Mouse (Mus musculus): ENCODE results near the gene Fbxl5. TPM values are rescaled to one million over a fixed set of nuclear protein-coding genes. Genes with fewer than 3 reads are reported as not detected.

Fbxl5 gene
- polyA plus RNA-seq, 1 experiment from 2014 or later: 54.6 TPM

DNA sequence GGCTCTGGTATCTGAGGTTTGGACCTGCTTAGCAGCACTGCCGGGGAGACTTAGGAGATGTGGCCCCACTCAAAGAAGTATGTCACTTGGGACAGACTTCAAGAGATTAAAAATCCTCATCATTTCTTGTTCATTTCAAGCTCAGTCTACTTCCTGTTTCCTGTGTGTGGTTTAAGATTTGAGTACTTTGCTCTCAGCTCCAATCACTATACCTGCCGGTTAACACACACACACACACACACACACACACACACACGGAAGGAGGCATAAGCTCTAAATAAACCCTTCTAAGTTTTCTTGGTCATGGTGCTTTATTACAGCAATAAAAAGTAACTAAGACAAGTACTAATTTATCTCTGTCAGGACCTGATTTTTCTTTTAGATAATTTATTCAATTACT lies 49.9 kb downstream of the Fbxl5 start:
- WGBS: 80% methylated on average over 3 of the region's 3 CpGs
- no peak for ATAC-seq (ENCODE audit: insufficient number of reproducible peaks, low FRiP score, low TSS enrichment, low read depth)

DNA sequence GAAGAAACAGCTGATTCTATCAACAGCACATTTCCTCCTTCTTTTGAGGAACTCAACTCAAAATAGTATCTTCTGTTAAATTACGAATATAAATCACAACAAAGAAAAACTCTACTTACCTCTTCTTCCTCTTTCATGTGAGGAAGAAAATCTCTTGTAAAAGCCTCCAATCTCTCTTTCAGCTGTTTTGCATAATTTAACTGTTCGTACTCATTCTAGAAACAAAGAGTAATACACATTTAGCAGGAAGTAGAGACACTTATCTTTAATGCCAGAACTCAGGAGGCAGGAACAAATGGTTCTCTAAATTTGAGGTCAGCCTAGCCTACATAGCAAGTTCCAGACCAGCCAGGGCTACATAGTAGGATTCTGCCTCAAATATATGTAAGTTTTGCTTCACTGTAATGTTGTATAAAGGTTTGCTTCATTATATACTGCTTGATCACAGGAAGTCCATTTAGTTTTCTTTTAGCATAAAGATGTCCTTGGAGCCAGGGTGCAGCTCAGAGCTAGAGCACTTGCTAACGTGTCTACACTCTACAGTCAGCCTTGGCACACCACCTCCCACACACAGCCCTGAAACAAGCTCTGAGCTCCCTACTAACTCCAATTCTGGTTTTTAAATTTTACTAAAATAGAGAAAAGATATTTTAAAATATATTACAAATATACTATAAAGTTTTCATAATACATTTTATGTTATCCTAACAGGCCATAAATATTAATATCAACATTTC lies 50.7 kb downstream of the Fbxl5 start:
- Histone ChIP-seq H3K4me2 (no peak overlapping the region), H3K36me3 (peaks cover 27% of the 10 kb centered on the region), H3K9ac (no peak overlapping the region), H3K9me3 (no peaks in the 10 kb centered on the region), H3K27ac (no peak overlapping the region), H3K27me3 (no peaks in the 10 kb centered on the region), H3K4me3 (no peak overlapping the region), H3K4me1 (no peaks in the 10 kb centered on the region)
- ATAC-seq (ENCODE audit: insufficient number of reproducible peaks, low FRiP score, low TSS enrichment, low read depth): no peak
- 79% methylated on average over 3 of the region's 3 CpGs for WGBS

More for the DNA sequence above, 49.9 kb downstream of the Fbxl5 start:
- H3K4me1 ChIP-seq: no peaks in the 10 kb centered on the region
- no peak overlapping the region for H3K4me3 ChIP-seq
- H3K9ac ChIP-seq: no peak overlapping the region
- H3K27me3 ChIP-seq: no peaks in the 10 kb centered on the region
- no peaks in the 10 kb centered on the region for H3K9me3 ChIP-seq
- H3K36me3 ChIP-seq: peaks cover 25% of the 10 kb centered on the region
- no peak overlapping the region for H3K27ac ChIP-seq
- no peak overlapping the region for H3K4me2 ChIP-seq

DNA sequence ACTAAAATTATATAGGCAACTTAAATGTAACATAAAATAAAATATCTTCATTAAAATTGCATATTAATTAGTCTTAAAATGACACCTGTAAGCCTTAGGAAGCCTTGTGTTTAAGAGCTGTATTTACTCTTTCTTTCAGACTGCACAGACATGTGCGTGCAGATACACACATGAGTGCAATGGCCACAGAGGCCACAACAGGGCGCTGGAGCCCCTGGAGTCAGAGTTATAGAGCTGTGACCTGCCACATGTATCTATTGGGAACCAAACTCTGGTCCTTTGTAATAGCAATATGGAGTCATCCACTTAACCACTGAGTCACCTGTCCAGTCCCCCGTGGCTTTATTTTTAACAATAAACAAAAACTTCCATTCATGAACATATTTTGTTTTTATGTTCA lies 72.3 kb downstream of the Fbxl5 start:
- H3K27me3 ChIP-seq: no peaks in the 10 kb centered on the region
- no peak for ATAC-seq (ENCODE audit: insufficient number of reproducible peaks, low FRiP score, low TSS enrichment, low read depth)
- no peak overlapping the region for H3K4me3 ChIP-seq
- peaks cover 13% of the 10 kb centered on the region; the same call in 1 of the 2 replicates for H3K36me3 ChIP-seq
- H3K4me2 ChIP-seq: no peak overlapping the region
- H3K4me1 ChIP-seq: no peaks in the 10 kb centered on the region
- H3K9ac ChIP-seq: no peak overlapping the region
- WGBS: 79% methylated on average over 3 of the region's 3 CpGs
- H3K9me3 ChIP-seq: no peaks in the 10 kb centered on the region
- H3K27ac ChIP-seq: no peak overlapping the region

DNA sequence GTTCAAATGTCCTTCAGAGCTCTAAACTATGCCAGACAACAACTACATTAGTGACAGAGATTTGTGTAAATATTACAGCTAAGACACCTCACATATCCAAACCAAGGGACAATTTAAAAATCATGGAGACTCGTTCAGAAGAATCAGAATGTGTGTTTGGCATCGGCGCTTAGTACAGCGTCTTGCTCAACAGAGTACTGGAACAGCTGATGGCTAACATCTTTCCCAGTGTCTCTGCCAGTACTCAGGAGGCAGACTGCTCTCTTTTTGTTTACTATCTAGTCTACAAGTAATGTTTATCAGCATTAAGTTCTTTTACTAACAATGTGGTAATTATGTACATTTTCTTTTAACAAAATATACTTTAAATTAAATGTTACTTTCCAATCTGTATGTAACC lies 73.4 kb downstream of the Fbxl5 start:
- H3K9ac ChIP-seq: no peak overlapping the region
- whole genome bisulfite sequencing: 92% methylated on average over 4 of the region's 4 CpGs
- H3K27ac ChIP-seq: no peak overlapping the region
- no peaks in the 10 kb centered on the region for H3K4me1 ChIP-seq
- H3K9me3 ChIP-seq: no peaks in the 10 kb centered on the region
- H3K4me3 ChIP-seq: no peak overlapping the region
- no peaks in the 10 kb centered on the region for H3K27me3 ChIP-seq
- no peak overlapping the region for H3K4me2 ChIP-seq
- no peak for ATAC-seq (ENCODE audit: insufficient number of reproducible peaks, low FRiP score, low TSS enrichment, low read depth)
- H3K36me3 ChIP-seq: peaks cover 14% of the 10 kb centered on the region; the same call in 1 of the 2 replicates

DNA sequence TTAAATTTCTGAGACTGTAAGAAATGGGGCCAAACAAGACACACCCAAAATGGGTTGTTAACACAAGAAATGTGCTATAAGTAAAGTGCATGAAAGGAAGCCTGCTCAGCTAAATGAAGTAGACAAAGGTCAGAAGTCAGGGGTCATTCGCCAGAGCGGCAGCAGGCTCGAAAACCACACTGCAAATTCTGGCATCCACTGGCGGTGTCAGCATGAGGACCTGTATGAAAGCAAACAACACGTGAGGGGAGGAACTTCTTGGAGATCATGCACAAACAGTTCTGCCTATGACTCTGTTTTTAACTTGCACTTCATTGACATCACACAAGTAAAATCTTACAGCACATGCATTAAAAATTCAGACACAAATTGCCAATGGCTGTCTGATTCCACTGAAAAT lies 76.3 kb downstream of the Fbxl5 start:
- no peak overlapping the region for H3K4me2 ChIP-seq
- H3K27ac ChIP-seq: no peak overlapping the region
- H3K27me3 ChIP-seq: no peaks in the 10 kb centered on the region
- peaks cover 26% of the 10 kb centered on the region for H3K36me3 ChIP-seq
- no peaks in the 10 kb centered on the region for H3K9me3 ChIP-seq
- no peak overlapping the region for H3K9ac ChIP-seq
- no peak overlapping the region for H3K4me3 ChIP-seq
- WGBS: 57% methylated on average over 5 of the region's 5 CpGs
- no peak for ATAC-seq (ENCODE audit: insufficient number of reproducible peaks, low FRiP score, low TSS enrichment, low read depth)
- H3K4me1 ChIP-seq: no peaks in the 10 kb centered on the region

DNA sequence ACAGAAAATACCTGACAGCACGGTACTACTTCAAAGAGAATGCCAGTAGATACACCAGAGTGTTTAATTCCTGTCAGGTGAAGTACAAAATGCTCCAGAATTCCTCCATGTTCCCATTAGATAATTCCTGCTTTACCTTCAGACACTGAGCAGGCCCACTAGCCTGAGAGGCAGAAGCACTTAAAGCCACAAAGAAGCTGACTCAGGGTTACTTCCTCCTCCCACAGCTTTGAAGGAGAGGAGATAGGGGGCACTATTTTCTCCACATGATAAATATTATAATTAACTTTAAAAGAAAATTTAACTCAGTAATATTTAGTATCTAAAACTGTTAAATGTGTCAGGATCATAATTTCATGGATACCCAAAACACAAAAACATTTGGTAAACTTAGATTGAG lies 77.3 kb downstream of the Fbxl5 start:
- H3K4me1 ChIP-seq: no peaks in the 10 kb centered on the region
- no peaks in the 10 kb centered on the region for H3K27me3 ChIP-seq
- ATAC-seq (ENCODE audit: insufficient number of reproducible peaks, low FRiP score, low TSS enrichment, low read depth): no peak
- peaks cover 23% of the 10 kb centered on the region for H3K36me3 ChIP-seq
- no peak overlapping the region for H3K27ac ChIP-seq
- no peaks in the 10 kb centered on the region for H3K9me3 ChIP-seq
- WGBS: 92% methylated on average over 1 of the region's 1 CpGs
- H3K9ac ChIP-seq: no peak overlapping the region
- no peak overlapping the region for H3K4me3 ChIP-seq
- no peak overlapping the region for H3K4me2 ChIP-seq

DNA sequence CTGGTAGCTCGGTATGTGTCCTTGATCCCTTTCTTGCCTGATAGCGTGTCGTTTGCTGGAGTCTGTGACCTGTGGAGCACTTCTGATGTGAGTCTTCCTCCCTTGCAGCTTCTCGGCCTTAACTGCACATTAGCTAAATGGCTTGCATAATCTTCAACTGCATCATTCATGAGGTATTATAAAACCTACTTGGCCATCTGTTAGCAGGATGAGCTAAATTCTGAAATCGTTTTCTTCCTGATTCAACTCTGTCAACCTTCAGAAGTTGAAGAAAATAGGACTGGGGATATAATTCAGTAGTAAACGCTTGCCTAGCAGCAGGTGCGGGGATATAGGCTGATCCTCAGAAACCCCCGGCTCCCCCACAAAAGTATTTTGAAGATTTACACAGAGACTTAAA lies 89.1 kb downstream of the Fbxl5 start:
- no peak overlapping the region for H3K4me3 ChIP-seq
- H3K9ac ChIP-seq: no peak overlapping the region
- H3K4me2 ChIP-seq: no peak overlapping the region
- no peak overlapping the region for H3K27ac ChIP-seq
- no peaks in the 10 kb centered on the region for H3K4me1 ChIP-seq
- peaks cover 37% of the 10 kb centered on the region for H3K36me3 ChIP-seq
- no peak for ATAC-seq (ENCODE audit: insufficient number of reproducible peaks, low FRiP score, low TSS enrichment, low read depth)
- H3K27me3 ChIP-seq: no peaks in the 10 kb centered on the region
- H3K9me3 ChIP-seq: no peaks in the 10 kb centered on the region
- 78% methylated on average over 8 of the region's 8 CpGs for WGBS

DNA sequence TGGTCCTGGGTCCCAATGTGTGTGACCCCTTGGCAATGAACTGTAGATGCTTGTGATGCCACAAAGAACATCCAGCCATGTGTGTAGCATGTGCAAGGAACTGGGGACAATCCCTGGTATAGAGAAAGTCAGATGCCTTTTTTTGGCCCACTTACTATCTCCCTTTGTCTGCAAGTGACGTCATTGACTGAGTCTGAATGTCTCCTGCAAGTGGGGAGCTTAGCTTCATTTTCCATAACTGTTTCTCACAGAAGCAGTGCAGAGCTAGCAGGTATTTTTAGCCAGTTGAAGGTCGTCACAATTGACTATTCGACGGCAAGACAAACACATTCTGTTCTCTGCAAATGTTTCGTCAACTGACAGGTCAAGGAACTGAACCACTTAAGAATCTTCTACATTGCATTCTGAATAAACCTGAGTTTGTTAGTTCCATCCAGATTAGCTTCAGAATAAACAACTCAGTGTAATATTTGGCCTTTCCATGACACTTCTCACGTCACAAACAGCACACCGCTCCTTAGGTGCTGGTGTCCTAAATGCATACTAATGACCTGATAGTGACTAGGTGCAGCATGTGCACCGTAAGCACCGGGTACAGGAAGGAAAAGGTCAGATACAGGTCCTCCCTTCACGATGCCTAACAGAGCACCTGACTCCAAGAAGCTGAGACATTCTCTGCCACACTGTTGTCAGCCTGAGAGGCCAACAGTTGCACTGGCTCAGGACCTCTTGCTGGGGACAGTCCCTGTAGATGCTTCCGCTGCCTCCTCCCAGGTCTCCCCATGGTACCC lies 92.9 kb downstream of the Fbxl5 start:
- Histone ChIP-seq H3K4me1 (no peaks in the 10 kb centered on the region), H3K36me3 (peaks cover 43% of the 10 kb centered on the region), H3K4me3 (no peak overlapping the region), H3K27ac (no peak overlapping the region), H3K9ac (no peak overlapping the region), H3K4me2 (no peak overlapping the region), H3K27me3 (no peaks in the 10 kb centered on the region), H3K9me3 (no peaks in the 10 kb centered on the region)
- no peak for ATAC-seq (ENCODE audit: insufficient number of reproducible peaks, low FRiP score, low TSS enrichment, low read depth)
- 79% methylated on average over 11 of the region's 11 CpGs for WGBS

DNA sequence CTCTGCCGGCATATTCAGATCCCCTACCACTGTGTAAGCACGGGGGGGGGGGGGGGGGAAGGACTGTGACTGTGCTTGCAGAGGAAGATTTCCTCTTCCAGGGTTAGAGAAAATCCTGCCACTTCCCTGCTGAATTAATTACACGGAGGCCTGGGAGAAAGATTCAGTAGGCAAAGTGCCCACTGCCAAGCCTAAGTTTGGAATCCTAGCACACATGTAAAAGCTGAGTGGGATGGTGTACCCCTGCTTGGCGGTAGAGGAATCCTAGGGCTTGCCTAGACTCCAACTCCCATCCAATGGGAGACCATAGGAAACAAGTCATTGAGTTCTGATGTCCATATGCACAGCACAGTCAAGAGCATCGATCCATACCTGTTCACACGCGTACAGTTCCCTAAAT lies 97.6 kb downstream of the Fbxl5 start:
- Histone ChIP-seq H3K36me3 (peaks cover 48% of the 10 kb centered on the region), H3K4me3 (no peak overlapping the region), H3K9ac (no peak overlapping the region), H3K4me1 (no peaks in the 10 kb centered on the region), H3K27me3 (no peaks in the 10 kb centered on the region), H3K4me2 (no peak overlapping the region), H3K9me3 (no peaks in the 10 kb centered on the region), H3K27ac (no peak overlapping the region)
- 89% methylated on average over 7 of the region's 7 CpGs for WGBS
- no peak for ATAC-seq (ENCODE audit: insufficient number of reproducible peaks, low FRiP score, low TSS enrichment, low read depth)

DNA sequence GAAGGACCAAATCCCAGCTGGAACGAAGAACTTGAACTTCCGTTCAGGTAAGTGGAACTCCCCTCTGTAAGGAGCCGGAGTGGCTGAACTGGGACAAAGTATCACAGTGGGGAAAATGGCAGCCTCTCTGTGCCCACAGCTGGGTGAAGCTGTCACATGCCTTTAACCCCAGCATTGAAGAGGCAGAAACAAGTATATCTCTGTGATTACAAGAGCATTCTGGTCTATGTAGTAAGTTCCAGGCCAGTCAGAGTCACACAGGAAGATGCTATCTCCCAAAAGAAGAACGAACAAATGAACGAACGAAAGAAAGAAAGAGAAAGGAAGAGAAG lies 99.0 kb downstream of the Fbxl5 start:
- ATAC-seq (ENCODE audit: insufficient number of reproducible peaks, low FRiP score, low TSS enrichment, low read depth): no peak
- 90% methylated on average over 6 of the region's 6 CpGs for WGBS
- H3K36me3 ChIP-seq: peaks cover 58% of the 10 kb centered on the region

DNA sequence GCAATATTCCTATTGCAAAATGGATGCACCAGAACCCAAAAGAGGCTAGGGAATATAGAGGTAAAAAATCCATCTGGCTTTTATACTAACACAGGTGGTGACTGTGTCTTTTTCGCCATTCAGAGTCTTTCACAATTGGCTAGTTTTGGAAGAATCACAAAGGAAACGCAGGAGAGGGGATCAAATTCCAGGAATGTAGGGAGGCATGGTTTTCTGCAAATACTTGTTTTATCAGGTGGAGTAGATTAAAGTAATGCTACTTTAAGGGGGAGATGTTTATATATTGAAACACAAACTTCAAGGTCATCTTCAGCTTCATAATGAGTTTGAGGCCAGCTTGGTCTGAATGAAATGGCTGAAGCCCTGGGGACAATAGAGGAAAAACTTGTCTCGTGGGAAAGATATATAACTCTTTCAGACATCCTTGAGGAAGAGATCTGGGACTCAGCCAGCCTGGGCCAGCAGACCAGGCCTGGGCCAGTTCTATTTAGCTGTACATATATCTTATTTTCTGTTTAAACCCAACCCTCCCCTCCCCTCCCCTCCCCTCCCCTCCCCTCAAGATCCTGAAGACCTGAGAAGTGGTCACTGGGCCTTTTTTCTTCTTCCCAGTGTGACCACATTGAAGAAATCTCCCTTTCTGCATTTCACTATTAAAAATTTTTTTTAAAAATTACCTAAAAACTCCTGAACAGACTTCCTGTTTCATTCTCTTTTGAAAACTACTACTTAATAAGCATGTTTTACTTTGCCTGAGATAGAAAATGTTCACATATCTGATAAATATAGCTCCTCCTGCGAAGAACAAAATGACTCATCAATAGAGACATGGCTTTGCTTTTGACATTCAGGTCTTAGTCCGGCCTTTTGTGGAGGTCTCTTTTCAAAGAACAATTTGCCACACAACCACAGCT lies 99.6 kb downstream of the Fbxl5 start:
- no peak overlapping the region for H3K4me3 ChIP-seq
- 68% methylated on average over 5 of the region's 5 CpGs for WGBS
- no peak for ATAC-seq (ENCODE audit: insufficient number of reproducible peaks, low FRiP score, low TSS enrichment, low read depth)
- H3K4me2 ChIP-seq: no peak overlapping the region
- no peaks in the 10 kb centered on the region for H3K27me3 ChIP-seq
- no peaks in the 10 kb centered on the region for H3K4me1 ChIP-seq
- no peak overlapping the region for H3K9ac ChIP-seq
- H3K27ac ChIP-seq: no peak overlapping the region
- no peaks in the 10 kb centered on the region for H3K9me3 ChIP-seq
- peaks cover 60% of the 10 kb centered on the region for H3K36me3 ChIP-seq

More for the DNA sequence above, 99.0 kb downstream of the Fbxl5 start:
- Histone ChIP-seq H3K9ac (no peak overlapping the region), H3K27ac (no peak overlapping the region), H3K27me3 (no peaks in the 10 kb centered on the region), H3K9me3 (no peaks in the 10 kb centered on the region), H3K4me1 (no peaks in the 10 kb centered on the region), H3K4me2 (no peak overlapping the region), H3K4me3 (no peak overlapping the region)

DNA sequence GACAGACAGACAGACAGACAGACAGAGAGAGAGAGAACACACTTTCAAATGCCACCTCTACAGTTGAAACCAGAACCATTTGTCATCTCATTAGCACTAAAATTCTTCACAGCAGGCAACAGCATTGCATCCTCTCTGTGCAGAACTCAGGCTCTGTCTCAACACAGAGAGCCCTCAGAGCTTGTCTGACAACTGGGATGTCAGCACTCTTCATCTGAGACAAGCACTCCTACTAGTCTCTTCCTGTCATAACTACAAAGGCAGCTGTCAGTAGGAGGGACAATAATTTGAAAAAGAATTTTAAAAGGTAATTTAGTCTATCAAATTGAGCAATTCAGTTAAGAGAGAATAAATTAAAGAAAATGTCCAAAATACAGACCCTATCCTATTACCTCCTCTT lies 122.2 kb downstream of the Fbxl5 start:
- Histone ChIP-seq H3K36me3 (peaks cover 72% of the 10 kb centered on the region), H3K4me3 (no peak overlapping the region), H3K9ac (no peak overlapping the region), H3K4me1 (no peaks in the 10 kb centered on the region), H3K4me2 (no peak overlapping the region), H3K9me3 (no peaks in the 10 kb centered on the region), H3K27ac (no peak overlapping the region), H3K27me3 (no peaks in the 10 kb centered on the region)
- no peak for ATAC-seq (ENCODE audit: insufficient number of reproducible peaks, low FRiP score, low TSS enrichment, low read depth)

All from limb, embryonic 15.5 days (tissue).